Mouse (Mus musculus) G1E (cell line): ENCODE measurements around the gene Tmem9.

Source experiments
- CTCF ChIP-seq: IDR thresholded peaks from 2 replicates; pipeline ENCODE4 v1.5.1; 2012; ENCODE audit warnings: low read depth, low read length, inconsistent platforms, mixed read lengths
- GATA1 ChIP-seq: IDR thresholded peaks from 2 replicates; pipeline ENCODE4 v1.6.1; 2012; ENCODE audit warnings: borderline replicate concordance, low read length, inconsistent platforms, mixed read lengths
- GATA2 ChIP-seq: IDR thresholded peaks from 2 replicates; pipeline ENCODE4 v1.6.1; 2012; ENCODE audit warnings: low read depth, low read length, inconsistent platforms, borderline replicate concordance
- POLR2AphosphoS5 ChIP-seq: IDR thresholded peaks from 2 replicates; pipeline ENCODE4 v1.6.1; 2012; ENCODE audit warnings: low read depth, low read length, inconsistent platforms; ENCODE audit not compliant: insufficient replicate concordance
- TAL1 ChIP-seq: conservative IDR thresholded peaks from 2 replicates; pipeline ENCODE4 v1.6.1; 2012; ENCODE audit warnings: low read depth, low read length, inconsistent platforms, mixed read lengths

- no peak for TF ChIP-seq CTCF
- no peak for TF ChIP-seq TAL1
- TF ChIP-seq GATA1 = no peak
- TF ChIP-seq POLR2AphosphoS5 = no peak
- no peak for TF ChIP-seq GATA2
These were observed 69.7 kb downstream of the Tmem9 start for GRCm38 (mm10) chr1:136077656-136078055.
